Mouse (Mus musculus) kidney, embryonic 15.5 days (tissue): ENCODE measurements around the gene Npcd. TPM values are rescaled to one million over a fixed set of nuclear protein-coding genes. Genes with fewer than 3 reads are reported as not detected.

ENCODE experiments used
- ATAC-seq: fragments of 200-750 bp; cut with Nextera tagmentation; replicated peaks from 2 replicates; pipeline ENCODE4 v1.8.0; 2017; ENCODE audit warnings: moderate TSS enrichment; ENCODE audit not compliant: low FRiP score
- H3K27ac ChIP-seq: fragments of 300-500 bp; sonication (generic); 2 replicates; pipeline ENCODE4 v1.5.1; 2015; ENCODE audit warnings: mild to moderate bottlenecking, inconsistent platforms
- H3K27me3 ChIP-seq: fragments of 300-500 bp; sonication (generic); 2 replicates; pipeline ENCODE4 v1.6.1; 2015; ENCODE audit warnings: inconsistent platforms
- H3K36me3 ChIP-seq: fragments of 300-500 bp; sonication (generic); 2 replicates; pipeline ENCODE4 v1.6.1; 2015; ENCODE audit warnings: inconsistent platforms
- H3K4me1 ChIP-seq: fragments of 300-500 bp; sonication (generic); 2 replicates; pipeline ENCODE4 v1.6.1; 2015; ENCODE audit warnings: inconsistent platforms
- H3K4me2 ChIP-seq: fragments of 300-500 bp; sonication (generic); 2 replicates; pipeline ENCODE4 v1.6.1; 2015; ENCODE audit warnings: moderate library complexity, mild to moderate bottlenecking, inconsistent platforms
- H3K4me3 ChIP-seq: fragments of 300-500 bp; sonication (generic); replicated peaks from 2 replicates; pipeline ENCODE4 v1.5.1; 2015; ENCODE audit warnings: mild to moderate bottlenecking, inconsistent platforms
- H3K9ac ChIP-seq: fragments of 300-500 bp; sonication (generic); 2 replicates; pipeline ENCODE4 v1.6.1; 2015; ENCODE audit warnings: mild to moderate bottlenecking, inconsistent platforms
- H3K9me3 ChIP-seq: fragments of 300-500 bp; sonication (generic); replicated peaks from 2 replicates; pipeline ENCODE4 v1.6.1; 2016; ENCODE audit warnings: inconsistent platforms
- WGBS: fragments of 180-500 bp; shearing (Covaris S2); methylation state at CpG from one replicate; pipeline ENCODE4 v1.1.7; 2015; ENCODE audit warnings: mixed read lengths; 5-methylcytosine and 5-hydroxymethylcytosine counted together
- polyA plus RNA-seq: library from polyadenylated mRNA; unstranded; fragments of >200 nt; fragmentation: Nextera tagmentation; extraction: Ambion mirVana; gene quantifications from 2 replicates; pipeline ENCODE4 v1.2.1, GENCODE M21; 2015

The Npcd gene
- not detected in 2 replicates for polyA plus RNA-seq

GRCm38 (mm10) chr15:79834130-79834880 lies at the start of gene Npcd, which contains the start of gene Cbx6:
TSS of gene Npcd (minus strand) at chr15:79834237.
TSS of gene Cbx6 (minus strand) at chr15:79834688.
- Histone ChIP-seq H3K4me1 (peaks cover 50% of the 10 kb centered on the region), H3K4me2 (peak within 1 kb of the TSS; percentile 90), H3K27me3 (no peaks in the 10 kb centered on the region), H3K9me3 (no peaks in the 10 kb centered on the region), H3K4me3 (peak within 1 kb of the TSS; percentile 86), H3K27ac (peak within 1 kb of the TSS; percentile 96), H3K36me3 (peaks cover 11% of the 10 kb centered on the region), H3K9ac (peak within 1 kb of the TSS; percentile 83)
- peak; percentile 91 for ATAC-seq
- under 1% methylated on average over 58 of the region's 58 CpGs for WGBS

DNA sequence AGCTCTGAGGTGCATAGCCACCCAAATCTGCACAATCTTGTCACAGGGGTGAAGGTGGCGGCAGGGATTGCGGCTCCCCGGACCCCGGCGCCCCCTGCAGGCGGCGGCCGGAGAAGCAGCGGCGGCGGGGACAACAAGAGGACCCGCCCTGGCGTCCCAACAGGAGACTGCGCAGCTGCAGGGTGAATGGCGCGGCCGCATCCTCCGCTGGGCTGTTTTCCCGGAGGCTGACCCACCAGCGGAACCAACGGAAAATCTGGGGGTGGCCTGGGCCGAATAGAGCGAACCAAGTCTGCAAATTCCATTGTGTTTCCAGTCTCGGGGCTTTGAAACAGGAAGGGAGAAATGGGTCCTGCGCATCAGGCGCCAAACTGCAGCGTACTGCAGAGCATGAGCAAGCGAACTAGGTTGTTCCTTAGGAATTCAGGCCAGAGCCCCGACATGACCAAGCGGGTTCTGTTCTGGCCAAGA lies 49.4 kb upstream of the Npcd start:
- no peaks in the 10 kb centered on the region for H3K27me3 ChIP-seq
- H3K9ac ChIP-seq: peak overlapping the region; percentile 51
- peak overlapping the region; percentile 92 for H3K27ac ChIP-seq
- ATAC-seq: peak; percentile 85
- H3K4me1 ChIP-seq: peaks cover 27% of the 10 kb centered on the region
- H3K9me3 ChIP-seq: no peaks in the 10 kb centered on the region
- H3K4me2 ChIP-seq: peak overlapping the region; percentile 73
- no peaks in the 10 kb centered on the region for H3K36me3 ChIP-seq
- WGBS: 1% methylated on average over 30 of the region's 30 CpGs
- H3K4me3 ChIP-seq: peak overlapping the region; percentile 55

- Histone ChIP-seq H3K9ac (peak overlapping the region; percentile 51; the same call in 1 of the 2 replicates), H3K9me3 (no peaks in the 10 kb centered on the region), H3K27ac (0 out of 2 replicates have a peak overlapping the region, but pooled peaks have one; percentile 2), H3K4me2 (peak overlapping the region; percentile 73), H3K4me3 (peak overlapping the region; percentile 55), H3K4me1 (peaks cover 27% of the 10 kb centered on the region), H3K36me3 (no peaks in the 10 kb centered on the region), H3K27me3 (no peaks in the 10 kb centered on the region)
- WGBS: 25% methylated on average over 19 of the region's 19 CpGs
- no peak for ATAC-seq
These were observed 48.7 kb upstream of the Npcd start for GRCm38 (mm10) chr15:79882623-79883267.

DNA sequence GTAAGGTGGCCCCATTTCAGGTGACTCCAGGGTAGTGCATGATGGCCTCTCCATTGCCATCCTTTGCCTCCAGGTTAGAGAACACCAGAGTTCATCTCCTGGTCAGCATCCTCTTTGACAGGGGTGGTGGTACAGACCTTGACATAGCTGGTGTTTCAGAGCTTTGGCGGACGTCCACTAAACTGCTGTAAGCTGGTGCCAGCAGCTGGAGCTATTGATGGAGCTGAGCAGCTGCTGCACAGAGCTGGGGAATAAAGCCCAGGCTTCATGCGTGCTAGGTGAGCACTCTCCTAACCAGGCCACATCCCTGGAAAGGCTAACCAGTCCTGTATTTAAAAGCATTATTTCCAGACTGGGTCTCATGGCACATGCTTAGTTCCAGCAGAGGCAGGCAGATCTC lies 46.4 kb upstream of the Npcd start:
- H3K27me3 ChIP-seq: no peaks in the 10 kb centered on the region
- H3K4me1 ChIP-seq: peaks cover 27% of the 10 kb centered on the region
- H3K4me2 ChIP-seq: no peak overlapping the region
- no peak overlapping the region for H3K4me3 ChIP-seq
- no peak overlapping the region for H3K27ac ChIP-seq
- 76% methylated on average over 3 of the region's 3 CpGs for WGBS
- H3K36me3 ChIP-seq: no peaks in the 10 kb centered on the region
- no peaks in the 10 kb centered on the region; the same call in 1 of the 2 replicates for H3K9me3 ChIP-seq
- H3K9ac ChIP-seq: no peak overlapping the region
- ATAC-seq: no peak

DNA sequence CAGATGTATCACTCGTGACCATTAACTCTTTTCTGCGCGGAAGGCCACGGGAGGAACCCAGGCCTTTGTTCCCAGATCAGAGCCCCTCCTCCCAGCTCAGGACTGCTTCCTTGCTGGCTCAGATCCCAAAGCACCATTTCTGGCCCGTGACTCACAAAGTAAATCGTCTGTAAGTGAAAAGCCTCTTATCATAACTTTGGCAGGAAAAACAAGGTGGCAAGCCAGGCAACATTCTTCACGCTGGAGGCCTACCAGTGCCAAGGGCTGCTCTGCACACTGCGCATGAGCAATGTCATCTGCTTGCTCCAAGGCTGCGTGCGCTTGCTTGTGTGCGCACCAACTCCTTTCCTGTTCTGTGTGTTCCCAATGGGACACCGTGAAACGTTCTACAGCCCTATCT lies 45.3 kb upstream of the Npcd start:
- Histone ChIP-seq H3K9me3 (no peaks in the 10 kb centered on the region; the same call in 1 of the 2 replicates), H3K36me3 (no peaks in the 10 kb centered on the region), H3K9ac (no peak overlapping the region), H3K4me1 (peaks cover 30% of the 10 kb centered on the region), H3K27ac (peak overlapping the region; percentile 91), H3K4me2 (peak overlapping the region; percentile 45), H3K27me3 (no peaks in the 10 kb centered on the region), H3K4me3 (no peak overlapping the region)
- peak; percentile 44; the same call in 1 of the 2 replicates for ATAC-seq
- 29% methylated on average over 13 of the region's 13 CpGs for WGBS

- peak overlapping the region; percentile 91 for H3K27ac ChIP-seq
- H3K9me3 ChIP-seq: no peaks in the 10 kb centered on the region; the same call in 1 of the 2 replicates
- ATAC-seq: no peak
- H3K9ac ChIP-seq: no peak overlapping the region
- H3K4me3 ChIP-seq: no peak overlapping the region
- no peaks in the 10 kb centered on the region for H3K36me3 ChIP-seq
- WGBS: 46% methylated on average over 6 of the region's 6 CpGs
- no peaks in the 10 kb centered on the region for H3K27me3 ChIP-seq
- H3K4me1 ChIP-seq: peaks cover 30% of the 10 kb centered on the region
- H3K4me2 ChIP-seq: peak overlapping the region; percentile 45
These were observed 44.7 kb upstream of the Npcd start for GRCm38 (mm10) chr15:79878725-79879136.

DNA sequence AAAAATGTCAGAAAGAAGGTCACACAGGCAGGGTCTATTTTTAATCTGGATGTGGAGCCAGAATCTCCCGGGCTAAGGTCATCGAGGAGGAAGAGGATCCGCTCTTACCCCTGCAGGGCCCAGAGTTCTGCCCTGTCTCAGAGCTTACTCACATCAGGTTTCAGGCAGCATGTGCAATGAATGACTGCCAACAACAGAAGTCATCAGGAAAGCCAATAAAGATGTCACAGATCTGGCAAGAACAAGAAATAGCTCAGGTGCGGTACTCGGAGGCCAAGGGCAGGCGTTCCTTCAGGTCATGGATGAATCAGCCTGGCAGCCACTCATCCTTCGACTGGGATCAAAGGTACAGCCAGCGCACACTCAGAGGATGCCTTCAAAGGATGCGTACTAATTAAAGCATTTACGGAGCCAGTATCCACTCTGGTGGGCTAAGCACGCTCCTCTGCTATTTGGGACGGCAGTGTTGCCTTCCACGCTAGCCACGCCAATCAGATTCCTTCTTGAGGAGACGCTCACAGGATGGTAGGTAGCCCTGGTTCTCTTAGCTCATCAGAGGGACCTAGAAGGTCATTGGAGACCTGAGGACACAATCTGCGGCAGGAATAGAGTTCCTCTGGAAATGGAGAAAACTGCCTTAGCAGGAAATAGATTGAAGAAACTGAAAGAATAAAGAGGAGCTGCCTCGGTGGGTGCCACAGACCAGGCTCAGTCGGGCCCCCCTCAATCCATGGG lies 41.4 kb upstream of the Npcd start:
- no peaks in the 10 kb centered on the region; the same call in 1 of the 2 replicates for H3K9me3 ChIP-seq
- peaks cover 20% of the 10 kb centered on the region for H3K4me1 ChIP-seq
- H3K9ac ChIP-seq: no peak overlapping the region
- H3K27me3 ChIP-seq: no peaks in the 10 kb centered on the region
- WGBS: 72% methylated on average over 18 of the region's 18 CpGs
- no peak overlapping the region for H3K27ac ChIP-seq
- no peak for ATAC-seq
- H3K36me3 ChIP-seq: no peaks in the 10 kb centered on the region
- H3K4me2 ChIP-seq: no peak overlapping the region
- no peak overlapping the region for H3K4me3 ChIP-seq

- Histone ChIP-seq H3K4me2 (no peak overlapping the region), H3K27me3 (no peaks in the 10 kb centered on the region), H3K36me3 (no peaks in the 10 kb centered on the region), H3K9ac (no peak overlapping the region), H3K9me3 (no peaks in the 10 kb centered on the region; the same call in 1 of the 2 replicates), H3K4me1 (peaks cover 9% of the 10 kb centered on the region), H3K4me3 (no peak overlapping the region), H3K27ac (no peak overlapping the region)
- WGBS: 60% methylated on average over 2 of the region's 2 CpGs
- no peak for ATAC-seq
These were observed 40.0 kb upstream of the Npcd start for GRCm38 (mm10) chr15:79873995-79874394.

- ATAC-seq: no peak
- Histone ChIP-seq H3K4me3 (no peak overlapping the region), H3K9me3 (no peaks in the 10 kb centered on the region; the same call in 1 of the 2 replicates), H3K36me3 (no peaks in the 10 kb centered on the region), H3K9ac (no peak overlapping the region), H3K27me3 (no peaks in the 10 kb centered on the region), H3K27ac (no peak overlapping the region), H3K4me1 (peaks cover 4% of the 10 kb centered on the region), H3K4me2 (no peak overlapping the region)
- WGBS: 94% methylated on average over 8 of the region's 8 CpGs
These were observed 39.5 kb upstream of the Npcd start for GRCm38 (mm10) chr15:79873545-79873944.

GRCm38 (mm10) chr15:79867260-79868002 lies 33.4 kb upstream of the Npcd start:
- H3K9ac ChIP-seq: no peak overlapping the region
- no peaks in the 10 kb centered on the region for H3K27me3 ChIP-seq
- ATAC-seq: no peak
- H3K36me3 ChIP-seq: no peaks in the 10 kb centered on the region
- WGBS: 85% methylated on average over 3 of the region's 3 CpGs
- no peak overlapping the region for H3K27ac ChIP-seq
- no peaks in the 10 kb centered on the region for H3K4me1 ChIP-seq
- H3K4me3 ChIP-seq: no peak overlapping the region
- H3K4me2 ChIP-seq: no peak overlapping the region
- H3K9me3 ChIP-seq: no peaks in the 10 kb centered on the region

DNA sequence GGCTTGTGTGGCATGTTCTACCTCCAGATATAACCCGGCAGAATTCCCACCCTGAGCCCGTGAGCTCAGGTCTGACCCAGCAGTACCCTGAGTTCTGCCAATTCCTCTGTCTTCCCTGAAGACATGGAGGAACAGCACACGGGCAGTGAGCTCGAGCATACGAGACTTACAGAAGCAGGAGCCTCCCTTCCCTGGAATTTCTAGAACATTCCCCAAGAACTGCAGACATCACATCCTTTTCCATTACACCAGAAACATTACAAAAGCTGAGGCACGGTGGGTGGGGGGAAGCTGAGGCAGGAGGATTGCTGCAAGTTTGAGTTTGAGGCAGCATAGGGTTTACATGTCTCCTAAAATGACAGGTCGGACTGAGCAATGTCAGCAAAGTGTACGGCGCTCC lies 25.8 kb upstream of the Npcd start:
- H3K9ac ChIP-seq: no peak overlapping the region
- ATAC-seq: no peak
- no peak overlapping the region for H3K27ac ChIP-seq
- 89% methylated on average over 9 of the region's 9 CpGs for WGBS
- H3K36me3 ChIP-seq: no peaks in the 10 kb centered on the region
- H3K27me3 ChIP-seq: no peaks in the 10 kb centered on the region
- no peak overlapping the region for H3K4me2 ChIP-seq
- H3K4me3 ChIP-seq: no peak overlapping the region
- H3K4me1 ChIP-seq: no peaks in the 10 kb centered on the region
- no peaks in the 10 kb centered on the region for H3K9me3 ChIP-seq
